Mouse (Mus musculus) frontal cortex, adult (tissue): ENCODE data around the gene Ifnl2.
"Not testable (repeated sequence)": the region's sequence is repeated elsewhere in the genome, so short reads cannot be mapped to it uniquely, and the experiment has no call there.

Experiments
- ATAC-seq: cut with Nextera tagmentation; 2 replicates; pipeline ENCODE4 v1.9.2; 2017; ENCODE audit warnings: mild to moderate bottlenecking, moderate library complexity, mixed read lengths; ENCODE audit not compliant: low TSS enrichment

Ifnl2 gene

GRCm38 (mm10) chr7:28510405-28510974, at the start of gene Ifnl2:
Ifnl2 (minus strand) TSS chr7:28510455.
- ATAC-seq = not testable (repeated sequence)

GRCm38 (mm10) chr7:28558486-28558885, 48.2 kb upstream of the Ifnl2 start:
- ATAC-seq = no peak

- no peak for ATAC-seq
Measured at GRCm38 (mm10) chr7:28557708-28558107, 47.5 kb upstream of the Ifnl2 start.

GRCm38 (mm10) chr7:28557069-28557468, 46.8 kb upstream of the Ifnl2 start:
- ATAC-seq = no peak

GRCm38 (mm10) chr7:28555939-28556535, 45.8 kb upstream of the Ifnl2 start:
- ATAC-seq = no peak

- ATAC-seq = no peak
Measured at GRCm38 (mm10) chr7:28553076-28553475, 42.8 kb upstream of the Ifnl2 start.

- no peak for ATAC-seq
Measured at GRCm38 (mm10) chr7:28547628-28548027, 37.4 kb upstream of the Ifnl2 start.

- no peak for ATAC-seq
Measured at GRCm38 (mm10) chr7:28547154-28547553, 36.9 kb upstream of the Ifnl2 start, which contains the start of gene Nccrp1. Nccrp1 (minus strand) TSS chr7:28547254.

- no peak for ATAC-seq
Measured at GRCm38 (mm10) chr7:28546649-28547048, 36.4 kb upstream of the Ifnl2 start.

GRCm38 (mm10) chr7:28545891-28546210, 35.6 kb upstream of the Ifnl2 start:
- ATAC-seq = no peak

- ATAC-seq = no peak
Measured at GRCm38 (mm10) chr7:28545048-28545890, 35.0 kb upstream of the Ifnl2 start.

- ATAC-seq = no peak
Measured at GRCm38 (mm10) chr7:28544051-28544601, 33.9 kb upstream of the Ifnl2 start.

- ATAC-seq = no peak
Measured at GRCm38 (mm10) chr7:28540526-28540925, 30.3 kb upstream of the Ifnl2 start, which contains the start of gene Sycn. Sycn (plus strand) TSS chr7:28540885.

- not testable (repeated sequence) for ATAC-seq
Measured at GRCm38 (mm10) chr7:28538886-28539285, 28.6 kb upstream of the Ifnl2 start.

- ATAC-seq = no peak
Measured at GRCm38 (mm10) chr7:28532005-28532404, 21.8 kb upstream of the Ifnl2 start.

- no peak; the same call in 1 of the 2 replicates for ATAC-seq
Measured at GRCm38 (mm10) chr7:28527922-28528719, 17.9 kb upstream of the Ifnl2 start.

- ATAC-seq = not testable (repeated sequence)
Measured at GRCm38 (mm10) chr7:28522536-28522935, 12.3 kb upstream of the Ifnl2 start, which contains the start of gene Ifnl3. Ifnl3 (plus strand) TSS chr7:28522836.

GRCm38 (mm10) chr7:28511441-28511840, 1.2 kb upstream of the Ifnl2 start:
- ATAC-seq = no peak

GRCm38 (mm10) chr7:28509121-28509520, 1.1 kb downstream of the Ifnl2 start:
- ATAC-seq = not testable (repeated sequence)

- no peak for ATAC-seq
Measured at GRCm38 (mm10) chr7:28505585-28505984, 4.7 kb downstream of the Ifnl2 start.

- ATAC-seq = no peak
Measured at GRCm38 (mm10) chr7:28495426-28495825, 14.8 kb downstream of the Ifnl2 start.

- ATAC-seq = no peak
Measured at GRCm38 (mm10) chr7:28492310-28492709, 17.9 kb downstream of the Ifnl2 start.
